19 mouse cellular contexts compared by ENCODE assay signal in genomic region chr16:20090921-20091575, GRCm38 (mm10). TPM values are rescaled to one million over a fixed set of nuclear protein-coding genes. Genes with fewer than 3 reads are reported as not detected.
DNase-seq lines count a peak whose midpoint lies in the region; ATAC-seq and TF ChIP-seq lines count a peak whose summit lies in the region.
"Had no signal": no experiment of that assay in that cellular context is flagged by ENCODE, and none has a peak within 500 bp of the region (broad histone marks: within the 10 kb centered on the region; RNA-seq: fewer than 3 reads in every experiment).

No protein-coding gene starts in this region.

- peak; percentile 92 for ATAC-seq in heart, embryonic 15.5 days (replicated peaks; ENCODE audit: insufficient number of reproducible peaks, insufficient read depth, low FRiP score, low read depth)
- ATAC-seq: CD4-positive, CD25-positive, alpha-beta regulatory T cell, adult 4 months; forebrain, postnatal 0 days; midbrain, embryonic 13.5 days had no signal

- H3K27ac ChIP-seq in heart, embryonic 15.5 days: peak overlapping the region; percentile 88
- H3K27ac ChIP-seq in hindbrain, embryonic 10.5 days: no peak overlapping the region
- no peak overlapping the region for H3K27ac ChIP-seq in left cerebral cortex, adult 2 months
- H3K27ac ChIP-seq: macrophage; midbrain, embryonic 13.5 days; stomach, postnatal 0 days had no signal

- no peak overlapping the region for H3K4me3 ChIP-seq in heart, embryonic 15.5 days
- H3K4me3 ChIP-seq in hindbrain, embryonic 10.5 days: no peak overlapping the region
- no peak overlapping the region for H3K4me3 ChIP-seq in left cerebral cortex, adult 2 months
- H3K4me3 ChIP-seq: erythroblast, embryonic 14.5 days; midbrain, embryonic 13.5 days had no signal

- no peaks in the 10 kb centered on the region for H3K27me3 ChIP-seq in heart, embryonic 15.5 days
- no peaks in the 10 kb centered on the region for H3K27me3 ChIP-seq in hindbrain, embryonic 10.5 days (ENCODE audit: insufficient read depth, poor library complexity, severe bottlenecking)
- H3K27me3 ChIP-seq: midbrain, embryonic 13.5 days had no signal

- WGBS in heart, embryonic 15.5 days: 13% methylated on average over 5 of the region's 5 CpGs
- 54% methylated on average over 5 of the region's 5 CpGs for WGBS in hindbrain, embryonic 10.5 days

- H3K9ac ChIP-seq in heart, embryonic 15.5 days: 0 out of 2 replicates have a peak overlapping the region, but pooled peaks have one; percentile 16
- H3K9ac ChIP-seq: forebrain, postnatal 0 days; midbrain, embryonic 13.5 days had no signal

- no peaks in the 10 kb centered on the region; the same call in 1 of the 2 replicates for H3K9me3 ChIP-seq in heart, embryonic 15.5 days (replicated peaks)
- H3K9me3 ChIP-seq in hindbrain, embryonic 10.5 days: no peaks in the 10 kb centered on the region
- H3K9me3 ChIP-seq: midbrain, embryonic 13.5 days had no signal

- H3K4me1 ChIP-seq in heart, embryonic 15.5 days (replicated peaks): peaks cover 7% of the 10 kb centered on the region
- peaks cover 14% of the 10 kb centered on the region for H3K4me1 ChIP-seq in hindbrain, embryonic 10.5 days (replicated peaks)
- H3K4me1 ChIP-seq: midbrain, embryonic 13.5 days had no signal

- H3K36me3 ChIP-seq in heart, embryonic 15.5 days: no peaks in the 10 kb centered on the region
- no peaks in the 10 kb centered on the region for H3K36me3 ChIP-seq in hindbrain, embryonic 10.5 days
- H3K36me3 ChIP-seq: midbrain, embryonic 13.5 days had no signal

- H3K4me2 ChIP-seq in heart, embryonic 15.5 days: peak overlapping the region; percentile 12
- H3K4me2 ChIP-seq: midbrain, embryonic 13.5 days had no signal

- peak; percentile 19 for DNase-seq in 3T3-L1 (ENCODE audit: low read depth, low spot score)
- peak; percentile 15 for DNase-seq in embryo, embryonic 10 days (ENCODE audit: low spot score)
- peak; percentile 60 to 79 for DNase-seq in heart, adult 18-20 months
- no peak for DNase-seq in hindbrain, embryonic 10.5 days (ENCODE audit: low spot score)
- DNase-seq in left cerebral cortex, adult 9 months (ENCODE audit: low spot score in 2 of 2): no peak
- no peak for DNase-seq in urinary bladder, adult 2 months (ENCODE audit: low spot score)
- DNase-seq in left cerebral cortex, adult 2 months (ENCODE audit: extremely low spot score in 1 of 2, low spot score in 2 of 2): no peak
- DNase-seq: adrenal gland, postnatal 10 days; cerebellum, adult 8-10 months; forebrain, postnatal 0 days; kidney, postnatal 14 days; lung, adult 18-20 months; thymus, postnatal 36 days had no signal

- intact Hi-C loops in left cerebral cortex, adult 2 months (cut with DNase I): loop anchor here (10.0 kb wide), 1 partner anchor 206 kb away; no protein-coding TSS in a partner anchor

- no peak for TF ChIP-seq CTCF in left cerebral cortex, adult 2 months (IDR thresholded peaks at IDR 0.05)

RNA-seq across cellular contexts. Expression of gene Klhl24, which starts 6.3 kb away (rescaled TPM):
- 100 to 1,000 TPM; 244 to 313 TPM for total RNA-seq in heart, adult 18-20 months (2021)
- 39.4 and 45.6 TPM in 2 replicates for polyA plus RNA-seq in heart, embryonic 15.5 days (2015; fragmentation: Nextera tagmentation; extraction: Ambion mirVana)
- 24.2 and 31.4 TPM in 2 replicates for polyA plus RNA-seq in hindbrain, embryonic 10.5 days (2016; fragmentation: Nextera tagmentation; extraction: Ambion mirVana)
- polyA plus RNA-seq in urinary bladder, adult 2 months (2012; rRNA removed): 31.8 and 39.7 TPM in 2 replicates
- 10 to 100 TPM; 79.6 to 81.4 TPM for total RNA-seq in left cerebral cortex, adult 2 months (2021)

RNA-seq across cellular contexts. Expression of gene Yeats2, which starts 49.8 kb away (rescaled TPM):
- 1 to 10 TPM; 7.1 to 9.8 TPM for total RNA-seq in heart, adult 18-20 months (2021)
- polyA plus RNA-seq in heart, embryonic 15.5 days (2015; fragmentation: Nextera tagmentation; extraction: Ambion mirVana): 13.9 and 21.0 TPM in 2 replicates
- 35.9 and 39.7 TPM in 2 replicates for polyA plus RNA-seq in hindbrain, embryonic 10.5 days (2016; fragmentation: Nextera tagmentation; extraction: Ambion mirVana)
- polyA plus RNA-seq in urinary bladder, adult 2 months (2012; rRNA removed): 24.2 and 25.0 TPM in 2 replicates
- total RNA-seq in left cerebral cortex, adult 2 months (2021): 10 to 100 TPM; 42.7 to 42.8 TPM

Comparison
In these comparisons a context has a peak if more than half of its experiments do, and no peak if none do; other contexts are left out.
1. DNase-seq: peak in 3T3-L1 (single experiment), embryo, embryonic 10 days (single experiment) and heart, adult 18-20 months (2 of 2); none in hindbrain, embryonic 10.5 days (single experiment), left cerebral cortex, adult 9 months (0 of 2), urinary bladder, adult 2 months (single experiment) and left cerebral cortex, adult 2 months (0 of 2).